Mouse (Mus musculus) frontal cortex, postnatal 10 days (tissue): ENCODE data around the gene Sirt2.

Source experiments
- DNase-seq, 2 experiments: peaks; one replicate each; pipeline ENCODE4 v3.0.0; 2022; ENCODE audit warnings: low spot score in 2 of 2, mixed read lengths in 1 of 2

The Sirt2 gene

GRCm38 (mm10) chr7:28816201-28816600 is 49.7 kb downstream of the Sirt2 start:
- DNase-seq: no peak

GRCm38 (mm10) chr7:28816920-28817319 is 50.4 kb downstream of the Sirt2 start:
- DNase-seq: no peak

GRCm38 (mm10) chr7:28817524-28817923 is 51.0 kb downstream of the Sirt2 start:
- no peak for DNase-seq

- no peak for DNase-seq
Observed at GRCm38 (mm10) chr7:28817957-28818356, 51.4 kb downstream of the Sirt2 start.

GRCm38 (mm10) chr7:28818436-28818835 is 51.9 kb downstream of the Sirt2 start:
- DNase-seq: peak in 1 of 2 experiments; percentile 21

- no peak for DNase-seq
Observed at GRCm38 (mm10) chr7:28818861-28819452, 52.4 kb downstream of the Sirt2 start.

GRCm38 (mm10) chr7:28819571-28819970 is 53.0 kb downstream of the Sirt2 start:
- DNase-seq: no peak

GRCm38 (mm10) chr7:28820358-28821260 is 54.1 kb downstream of the Sirt2 start:
- DNase-seq: no peak

GRCm38 (mm10) chr7:28821261-28821831 is 54.8 kb downstream of the Sirt2 start:
- peak in 1 of 2 experiments; percentile 24 for DNase-seq

GRCm38 (mm10) chr7:28822556-28822955 is 56.0 kb downstream of the Sirt2 start:
- DNase-seq: no peak

GRCm38 (mm10) chr7:28822993-28823903 is 56.7 kb downstream of the Sirt2 start:
- no peak for DNase-seq

- DNase-seq: no peak
Observed at GRCm38 (mm10) chr7:28823932-28824331, 57.4 kb downstream of the Sirt2 start.

- DNase-seq: peak; percentile 84 to 89
Observed at GRCm38 (mm10) chr7:28824941-28825685, 58.6 kb downstream of the Sirt2 start, which contains the start of gene Ech1. Ech1 (plus strand) TSS chr7:28825217.

GRCm38 (mm10) chr7:28825686-28826401 is 59.3 kb downstream of the Sirt2 start:
- DNase-seq: peak in 1 of 2 experiments; percentile 22

GRCm38 (mm10) chr7:28826402-28826772 is 59.9 kb downstream of the Sirt2 start:
- DNase-seq: no peak

GRCm38 (mm10) chr7:28827338-28827737 is 60.8 kb downstream of the Sirt2 start:
- no peak for DNase-seq

- no peak for DNase-seq
Observed at GRCm38 (mm10) chr7:28829821-28830220, 63.3 kb downstream of the Sirt2 start.

GRCm38 (mm10) chr7:28830981-28831380 is 64.4 kb downstream of the Sirt2 start:
- DNase-seq: no peak

GRCm38 (mm10) chr7:28831411-28832125 is 65.0 kb downstream of the Sirt2 start:
- no peak for DNase-seq

GRCm38 (mm10) chr7:28832137-28832536 is 65.6 kb downstream of the Sirt2 start:
- DNase-seq: no peak
